Mouse (Mus musculus): ENCODE data around the gene Apc2. TPM values are rescaled to one million over a fixed set of nuclear protein-coding genes. Genes with fewer than 3 reads are reported as not detected.
"Not testable (repeated sequence)": the region's sequence is repeated elsewhere in the genome, so short reads cannot be mapped to it uniquely, and the experiment has no call there.

Gene Apc2
- polyA plus RNA-seq, 1 experiment from 2014 or later: 0.88 TPM

DNA sequence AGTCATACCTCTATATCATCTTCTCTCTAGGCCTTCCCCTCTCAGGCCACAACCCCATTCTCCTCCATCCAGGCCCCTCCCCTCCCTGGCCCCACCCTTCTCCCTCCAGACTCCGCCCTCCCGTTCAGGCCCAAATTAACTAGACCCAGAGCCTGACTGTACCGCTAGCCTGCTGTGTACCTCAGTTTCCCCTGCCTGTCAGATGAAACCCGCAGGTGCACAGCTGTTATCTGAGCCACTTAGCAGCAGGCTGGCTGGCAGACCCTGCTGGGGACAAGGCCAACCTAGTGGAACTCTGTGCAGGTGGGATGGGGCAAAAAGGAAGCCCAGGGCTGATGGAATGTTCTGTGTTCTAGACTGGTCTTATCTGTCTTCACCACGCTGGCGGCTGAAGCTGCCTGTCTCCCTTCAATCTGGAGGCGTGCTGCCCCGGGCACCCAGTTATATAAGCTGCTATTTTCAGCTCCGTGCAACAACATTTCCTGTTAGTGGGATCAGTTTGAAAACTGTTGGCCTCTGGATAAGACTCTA is 48.4 kb downstream of the Apc2 start:
- 53% methylated on average over 9 of the region's 9 CpGs for WGBS
- ATAC-seq (ENCODE audit: low read depth): no peak
- Histone ChIP-seq H3K4me3 (ENCODE audit: low read length) (peak overlapping the region; percentile 19; the same call in 1 of the 2 replicates), H3K4me1 (replicated peaks; ENCODE audit: control insufficient read depth, insufficient read depth, low read length) (peaks cover 49% of the 10 kb centered on the region), H3K36me3 (ENCODE audit: control insufficient read depth, insufficient read depth, low read length) (no peaks in the 10 kb centered on the region), H3K27ac (ENCODE audit: low read length) (peak overlapping the region; percentile 48; the same call in 1 of the 2 replicates), H3K9me3 (ENCODE audit: control insufficient read depth, low read length) (no peaks in the 10 kb centered on the region), H3K9ac (ENCODE audit: low read length) (no peak overlapping the region; the same call in 1 of the 2 replicates), H3K27me3 (ENCODE audit: control insufficient read depth, insufficient read depth, low read depth, low read length) (peaks cover 73% of the 10 kb centered on the region), H3K4me2 (ENCODE audit: low read depth, low read length) (peak overlapping the region; percentile 42)

DNA sequence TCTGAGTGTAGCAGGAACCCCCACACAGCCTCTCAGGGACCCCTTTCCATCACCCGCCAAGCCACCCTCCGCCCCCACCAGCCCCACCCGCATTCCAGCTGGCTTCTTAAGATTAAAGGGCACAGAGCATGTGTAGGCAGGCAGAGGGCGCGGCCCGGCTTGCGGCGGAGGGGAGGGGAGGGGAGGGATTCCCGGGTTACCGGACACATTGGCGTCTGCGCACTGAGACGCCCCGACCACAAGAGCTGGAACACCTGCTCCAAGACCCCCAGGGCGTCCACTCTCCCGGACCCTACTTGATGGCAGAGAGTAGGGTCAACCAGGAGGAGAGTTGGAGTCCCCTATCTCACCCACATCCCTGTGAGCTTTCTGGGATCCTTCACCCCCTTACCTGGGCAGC is 49.3 kb downstream of the Apc2 start:
- ATAC-seq (ENCODE audit: low read depth): no peak
- peak overlapping the region; percentile 19 for H3K4me3 ChIP-seq (ENCODE audit: low read length)
- peak overlapping the region; percentile 42 for H3K4me2 ChIP-seq (ENCODE audit: low read depth, low read length)
- 2% methylated on average over 16 of the region's 16 CpGs for WGBS
- peaks cover 79% of the 10 kb centered on the region for H3K27me3 ChIP-seq (ENCODE audit: control insufficient read depth, insufficient read depth, low read depth, low read length)
- peak overlapping the region; percentile 28; the same call in 1 of the 2 replicates for H3K27ac ChIP-seq (ENCODE audit: low read length)
- no peaks in the 10 kb centered on the region for H3K9me3 ChIP-seq (ENCODE audit: control insufficient read depth, low read length)
- H3K4me1 ChIP-seq (replicated peaks; ENCODE audit: control insufficient read depth, insufficient read depth, low read length): peaks cover 49% of the 10 kb centered on the region
- H3K36me3 ChIP-seq (ENCODE audit: control insufficient read depth, insufficient read depth, low read length): no peaks in the 10 kb centered on the region
- H3K9ac ChIP-seq (ENCODE audit: low read length): peak overlapping the region; percentile 36; the same call in 1 of the 2 replicates

DNA sequence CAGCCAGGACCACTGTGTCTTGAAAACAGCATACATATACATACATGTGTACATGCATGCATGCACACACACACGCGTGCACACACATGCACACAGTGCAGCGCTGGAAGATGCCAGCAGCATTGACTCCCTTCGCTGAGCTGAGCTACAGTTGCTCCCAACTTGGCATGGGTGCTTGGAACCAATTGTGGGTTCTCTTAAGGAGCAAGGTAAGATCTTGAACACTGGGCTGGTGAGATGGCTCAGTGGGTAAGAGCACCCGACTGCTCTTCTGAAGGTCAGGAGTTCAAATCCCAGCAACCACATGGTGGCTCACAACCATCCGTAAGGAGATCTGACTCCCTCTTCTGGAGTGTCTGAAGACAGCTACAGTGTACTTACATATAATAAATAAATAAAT is 50.2 kb downstream of the Apc2 start:
- not testable (repeated sequence) for H3K9me3 ChIP-seq (ENCODE audit: control insufficient read depth, low read length); ATAC-seq (ENCODE audit: low read depth); H3K9ac ChIP-seq (ENCODE audit: low read length); H3K4me2 ChIP-seq (ENCODE audit: low read depth, low read length); H3K27ac ChIP-seq (ENCODE audit: low read length); H3K36me3 ChIP-seq (ENCODE audit: control insufficient read depth, insufficient read depth, low read length); H3K4me3 ChIP-seq (ENCODE audit: low read length)
- WGBS: 75% methylated on average over 5 of the region's 6 CpGs
- Histone ChIP-seq H3K4me1 (replicated peaks; ENCODE audit: control insufficient read depth, insufficient read depth, low read length) (peaks cover 51% of the 10 kb centered on the region), H3K27me3 (ENCODE audit: control insufficient read depth, insufficient read depth, low read depth, low read length) (peaks cover 75% of the 10 kb centered on the region)

DNA sequence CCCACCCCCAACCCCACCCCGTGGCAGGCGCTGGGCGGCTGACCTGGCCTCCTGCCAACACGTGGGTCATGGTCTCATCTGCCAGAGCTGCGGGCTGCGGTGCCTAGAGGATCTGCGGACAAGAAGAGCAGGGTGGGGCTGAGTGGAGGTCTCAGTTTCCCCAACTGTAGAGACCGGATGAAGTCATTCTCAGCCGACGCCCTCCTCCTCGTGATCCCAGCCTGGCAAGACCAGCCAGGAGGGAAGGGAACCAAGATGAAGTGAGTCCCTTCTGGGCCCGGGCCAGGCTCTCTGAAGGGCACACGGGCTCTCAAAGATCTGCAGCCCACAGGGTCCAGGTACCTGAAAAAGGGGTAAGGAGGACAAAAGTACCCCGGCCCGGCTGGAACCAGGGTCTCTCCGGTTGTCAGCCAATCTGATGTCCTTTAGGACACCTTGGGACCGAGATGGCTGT is 51.8 kb downstream of the Apc2 start:
- no peak for ATAC-seq (ENCODE audit: low read depth)
- Histone ChIP-seq H3K27me3 (ENCODE audit: control insufficient read depth, insufficient read depth, low read depth, low read length) (peaks cover 69% of the 10 kb centered on the region), H3K4me3 (ENCODE audit: low read length) (peak overlapping the region; percentile 46; the same call in 1 of the 2 replicates), H3K4me2 (ENCODE audit: low read depth, low read length) (peak overlapping the region; percentile 66), H3K4me1 (replicated peaks; ENCODE audit: control insufficient read depth, insufficient read depth, low read length) (peaks cover 41% of the 10 kb centered on the region), H3K27ac (ENCODE audit: low read length) (no peak overlapping the region), H3K36me3 (ENCODE audit: control insufficient read depth, insufficient read depth, low read length) (no peaks in the 10 kb centered on the region), H3K9ac (ENCODE audit: low read length) (peak overlapping the region; percentile 55), H3K9me3 (ENCODE audit: control insufficient read depth, low read length) (no peaks in the 10 kb centered on the region)
- 11% methylated on average over 17 of the region's 17 CpGs for WGBS

DNA sequence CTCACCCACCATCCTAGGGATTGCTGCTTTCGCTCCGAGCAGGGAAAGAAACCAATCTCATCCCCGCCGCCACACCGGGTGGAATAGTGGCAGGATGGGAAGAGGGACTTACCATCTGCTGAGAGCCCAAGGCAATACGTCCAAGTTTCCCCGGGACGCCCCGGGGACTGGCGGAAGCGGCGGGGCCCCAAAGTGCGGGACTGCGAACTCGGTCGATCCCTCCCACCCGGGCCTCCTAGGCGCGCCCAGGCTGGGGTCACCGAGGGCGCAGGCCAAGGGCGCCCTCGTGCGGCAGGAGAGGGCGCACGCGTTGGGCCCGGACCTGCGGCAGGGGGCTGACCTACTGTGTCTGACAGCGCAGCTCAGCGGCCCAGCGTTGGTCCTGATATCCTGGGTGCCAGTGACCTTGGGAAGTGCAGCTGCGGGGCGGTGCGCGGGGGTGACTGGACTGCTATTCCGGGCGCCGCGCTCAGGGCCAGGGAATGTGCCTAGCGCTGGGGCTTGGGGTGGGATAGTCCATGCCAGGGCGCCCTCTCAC is 52.5 kb downstream of the Apc2 start, which contains the start of gene Adamtsl5:
Adamtsl5 (minus strand) TSS at position 169 of the 538 bp plus-strand sequence.
- Histone ChIP-seq H3K27me3 (ENCODE audit: control insufficient read depth, insufficient read depth, low read depth, low read length) (peaks cover 64% of the 10 kb centered on the region), H3K36me3 (ENCODE audit: control insufficient read depth, insufficient read depth, low read length) (no peaks in the 10 kb centered on the region), H3K4me1 (replicated peaks; ENCODE audit: control insufficient read depth, insufficient read depth, low read length) (peaks cover 39% of the 10 kb centered on the region), H3K4me2 (ENCODE audit: low read depth, low read length) (peak within 1 kb of the TSS; percentile 66), H3K27ac (ENCODE audit: low read length) (no peak within 1 kb of the TSS), H3K9me3 (ENCODE audit: control insufficient read depth, low read length) (no peaks in the 10 kb centered on the region), H3K9ac (ENCODE audit: low read length) (peak within 1 kb of the TSS; percentile 55), H3K4me3 (ENCODE audit: low read length) (peak within 1 kb of the TSS; percentile 46)
- peak; percentile 42 for ATAC-seq (ENCODE audit: low read depth)
- 1% methylated on average over 37 of the region's 42 CpGs for WGBS

DNA sequence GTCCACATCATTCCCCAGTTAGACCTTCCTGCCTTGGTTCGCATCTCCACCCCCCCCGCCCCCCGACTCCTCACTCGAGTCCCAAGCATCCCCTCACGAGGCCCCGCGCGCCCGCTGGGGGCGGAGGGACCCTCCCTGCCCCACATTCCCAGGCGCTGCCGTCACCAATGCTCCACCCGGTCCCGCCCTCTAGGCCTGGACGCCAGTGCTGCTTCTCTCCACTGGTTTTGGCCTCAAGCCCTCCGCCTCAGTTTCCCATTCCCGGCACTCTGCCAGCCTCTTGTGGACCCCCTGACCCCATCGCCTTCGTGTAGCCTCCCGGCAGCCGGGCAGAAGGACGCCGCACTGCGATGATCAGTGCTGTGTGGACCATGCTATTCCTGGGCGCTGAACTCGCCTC is 53.2 kb downstream of the Apc2 start:
- Histone ChIP-seq H3K36me3 (ENCODE audit: control insufficient read depth, insufficient read depth, low read length) (no peaks in the 10 kb centered on the region), H3K4me1 (replicated peaks; ENCODE audit: control insufficient read depth, insufficient read depth, low read length) (peaks cover 32% of the 10 kb centered on the region), H3K9ac (ENCODE audit: low read length) (no peak overlapping the region; the same call in 1 of the 2 replicates), H3K4me3 (ENCODE audit: low read length) (peak overlapping the region; percentile 46), H3K27ac (ENCODE audit: low read length) (no peak overlapping the region), H3K9me3 (ENCODE audit: control insufficient read depth, low read length) (no peaks in the 10 kb centered on the region), H3K4me2 (ENCODE audit: low read depth, low read length) (peak overlapping the region; percentile 66), H3K27me3 (ENCODE audit: control insufficient read depth, insufficient read depth, low read depth, low read length) (peaks cover 58% of the 10 kb centered on the region)
- ATAC-seq (ENCODE audit: low read depth): 0 out of 2 replicates have a peak, but pooled peaks have one; percentile 20
- WGBS: 10% methylated on average over 25 of the region's 26 CpGs

DNA sequence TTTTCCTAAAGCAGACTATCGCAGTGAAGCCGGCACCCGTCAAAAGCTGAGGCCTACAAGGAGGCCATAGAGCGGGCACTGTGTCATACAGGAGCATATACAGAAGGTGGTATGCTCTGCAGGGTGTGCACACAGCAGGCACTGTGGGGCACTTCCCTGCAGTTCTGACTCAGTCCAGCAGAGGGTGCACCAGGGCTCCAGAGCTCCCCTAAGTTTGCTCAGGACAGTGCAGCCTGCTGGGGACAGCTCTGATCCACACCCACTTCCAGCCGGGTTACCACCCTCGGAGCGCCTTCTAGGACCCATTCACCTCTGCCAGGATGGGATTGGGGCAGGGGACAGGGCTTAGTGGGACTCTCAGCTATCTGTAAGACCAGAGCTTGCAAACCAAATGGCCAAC is 54.5 kb downstream of the Apc2 start:
- Histone ChIP-seq H3K27me3 (ENCODE audit: control insufficient read depth, insufficient read depth, low read depth, low read length) (peaks cover 61% of the 10 kb centered on the region), H3K9ac (ENCODE audit: low read length) (no peak overlapping the region)

DNA sequence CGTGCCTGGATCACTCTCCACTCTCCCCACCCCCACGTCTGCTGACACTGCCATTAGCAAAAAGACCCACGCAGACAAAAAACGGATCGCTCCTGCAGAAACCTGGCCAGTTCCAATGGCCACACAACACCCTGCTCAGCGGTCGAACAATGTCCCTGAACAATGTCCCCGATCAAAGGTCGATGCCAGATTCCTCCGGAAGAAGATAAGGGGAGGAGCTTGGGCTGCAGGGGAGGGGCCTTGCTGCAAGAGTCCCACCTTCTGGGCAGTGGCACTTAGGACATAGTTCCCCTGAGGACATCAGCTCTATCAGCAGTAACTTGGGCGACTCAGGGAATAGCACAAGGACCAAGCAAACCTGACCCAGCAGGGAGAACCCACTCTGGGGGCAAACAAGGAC is 56.1 kb downstream of the Apc2 start:
- peaks cover 69% of the 10 kb centered on the region for H3K27me3 ChIP-seq (ENCODE audit: control insufficient read depth, insufficient read depth, low read depth, low read length)

More for the DNA sequence above, 54.5 kb downstream of the Apc2 start:
- no peak overlapping the region for H3K4me3 ChIP-seq (ENCODE audit: low read length)
- peaks cover 22% of the 10 kb centered on the region for H3K4me1 ChIP-seq (replicated peaks; ENCODE audit: control insufficient read depth, insufficient read depth, low read length)
- peak; percentile 77 for ATAC-seq (ENCODE audit: low read depth)
- H3K4me2 ChIP-seq (ENCODE audit: low read depth, low read length): no peak overlapping the region
- H3K27ac ChIP-seq (ENCODE audit: low read length): no peak overlapping the region
- no peaks in the 10 kb centered on the region for H3K36me3 ChIP-seq (ENCODE audit: control insufficient read depth, insufficient read depth, low read length)
- WGBS: 0% methylated on average over 7 of the region's 7 CpGs
- no peaks in the 10 kb centered on the region for H3K9me3 ChIP-seq (ENCODE audit: control insufficient read depth, low read length)

DNA sequence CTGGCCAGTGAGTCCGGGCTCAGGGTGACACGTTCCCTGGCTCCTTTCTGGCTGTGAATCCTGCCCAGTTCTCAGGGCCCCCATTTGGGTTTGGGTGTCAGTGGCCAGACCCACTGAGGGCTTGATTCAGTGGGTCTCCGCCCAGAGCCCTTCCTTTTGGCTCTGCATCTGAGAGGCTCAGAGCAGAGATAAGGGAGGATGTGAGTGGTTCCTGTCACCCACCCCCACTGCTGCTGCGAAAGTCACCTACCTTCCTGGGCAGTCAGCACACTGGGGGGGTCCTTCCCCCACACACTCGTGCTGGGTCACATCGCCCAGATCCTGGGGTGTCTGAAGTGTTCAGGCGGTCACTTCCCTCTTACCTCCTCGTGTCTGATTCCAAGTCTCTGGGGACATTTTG is 57.0 kb downstream of the Apc2 start:
- Histone ChIP-seq H3K4me3 (ENCODE audit: low read length) (no peak overlapping the region), H3K27me3 (ENCODE audit: control insufficient read depth, insufficient read depth, low read depth, low read length) (peaks cover 69% of the 10 kb centered on the region), H3K27ac (ENCODE audit: low read length) (no peak overlapping the region), H3K9ac (ENCODE audit: low read length) (no peak overlapping the region), H3K36me3 (ENCODE audit: control insufficient read depth, insufficient read depth, low read length) (no peaks in the 10 kb centered on the region), H3K9me3 (ENCODE audit: control insufficient read depth, low read length) (no peaks in the 10 kb centered on the region), H3K4me2 (ENCODE audit: low read depth, low read length) (no peak overlapping the region), H3K4me1 (replicated peaks; ENCODE audit: control insufficient read depth, insufficient read depth, low read length) (peaks cover 21% of the 10 kb centered on the region)
- 50% methylated on average over 8 of the region's 8 CpGs for WGBS
- no peak for ATAC-seq (ENCODE audit: low read depth)

More for the DNA sequence above, 56.1 kb downstream of the Apc2 start:
- Histone ChIP-seq H3K27ac (ENCODE audit: low read length) (no peak overlapping the region), H3K4me1 (replicated peaks; ENCODE audit: control insufficient read depth, insufficient read depth, low read length) (peaks cover 26% of the 10 kb centered on the region), H3K4me2 (ENCODE audit: low read depth, low read length) (no peak overlapping the region), H3K9me3 (ENCODE audit: control insufficient read depth, low read length) (no peaks in the 10 kb centered on the region), H3K4me3 (ENCODE audit: low read length) (no peak overlapping the region), H3K9ac (ENCODE audit: low read length) (no peak overlapping the region), H3K36me3 (ENCODE audit: control insufficient read depth, insufficient read depth, low read length) (no peaks in the 10 kb centered on the region)
- no peak for ATAC-seq (ENCODE audit: low read depth)
- WGBS: 22% methylated on average over 11 of the region's 11 CpGs

Measured in lung, embryonic 16.5 days (tissue).